In the genomic region with DNA sequence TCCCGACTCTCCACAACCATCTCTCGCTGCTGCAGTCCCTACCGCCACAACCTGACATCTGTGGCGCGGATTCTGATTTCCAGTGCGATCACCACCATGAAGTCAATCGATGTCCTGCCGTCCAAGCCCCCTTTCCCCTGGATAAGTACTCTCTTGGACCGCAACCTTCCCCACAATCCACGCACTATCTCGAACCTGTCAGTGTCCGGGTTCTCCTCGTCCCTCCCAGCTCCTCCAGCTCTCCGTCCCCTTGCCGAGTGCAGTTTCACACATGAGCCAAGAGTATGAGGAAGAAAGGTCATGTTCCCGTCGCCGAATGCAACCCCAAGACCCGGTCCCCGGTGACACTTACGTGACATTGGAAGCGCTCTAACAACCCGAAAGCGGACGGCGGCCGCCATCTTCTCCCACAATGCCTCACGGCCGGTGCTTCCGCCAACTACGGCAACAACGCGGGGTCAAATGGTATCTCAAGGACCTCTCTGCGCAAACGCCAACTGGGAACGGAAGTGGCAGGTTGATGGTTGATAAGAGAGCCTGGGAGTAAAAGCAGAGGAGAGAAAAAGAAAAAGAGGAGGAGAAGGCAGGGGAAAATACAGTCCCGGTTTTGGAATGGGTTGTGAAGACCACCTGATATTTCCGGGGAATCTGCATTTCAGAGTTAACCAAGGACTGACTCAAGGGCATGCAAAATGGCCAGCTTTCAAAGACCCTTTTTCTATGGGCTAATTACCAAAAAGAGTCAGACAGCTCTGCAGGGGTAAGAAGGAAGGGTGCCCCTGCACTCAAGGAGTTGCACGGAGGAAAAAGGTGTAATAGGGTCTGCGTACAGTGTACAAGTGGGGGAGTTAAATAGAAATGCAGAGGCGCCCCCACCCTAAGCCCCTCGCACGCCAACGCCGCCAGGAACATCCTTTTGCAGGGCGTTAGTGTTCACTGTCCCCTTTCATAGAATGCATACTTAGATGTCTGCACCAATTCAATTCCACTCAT, we compare ENCODE assay signal across 1 mouse cellular context.
A peak's percentile ranks its signal among the peaks of the same experiment; 100 is the strongest.
TF ChIP-seq lines count a peak whose summit lies in the region.

A gene (minus strand): TSS at position 425 of the 993 bp plus-strand sequence.

TF ChIP-seq in MEL, 35 proteins besides CTCF, POLR2A, EP300 and RAD21 (continued from another document):
- TF ChIP-seq MEF2A (IDR thresholded peaks at IDR 0.05; ENCODE audit: extremely low read depth, insufficient replicate concordance, low read depth, low read length, poor library complexity, severe bottlenecking) (no peak), GATA1 (IDR thresholded peaks at IDR 0.05; ENCODE audit: low read depth, low read length) (peak; percentile 88), ZNF384 (IDR thresholded peaks at IDR 0.05; ENCODE audit: low read depth, low read length) (0 out of 2 replicates have a peak, but pooled peaks have one; percentile 49), RCOR1 (IDR thresholded peaks at IDR 0.05; ENCODE audit: low read depth, low read length) (peak; percentile 58; the same call in 1 of the 2 replicates), TAL1 (IDR thresholded peaks at IDR 0.05; ENCODE audit: low read length) (no peak), E2F4 (IDR thresholded peaks at IDR 0.05; ENCODE audit: borderline replicate concordance, low read depth, low read length) (no peak), MAX (IDR thresholded peaks at IDR 0.05; ENCODE audit: low read length) (no peak), NRF1 (IDR thresholded peaks at IDR 0.05; ENCODE audit: insufficient read depth, low read depth, low read length, poor library complexity, severe bottlenecking) (peak; percentile 84), SIN3A (IDR thresholded peaks at IDR 0.05; ENCODE audit: low read length) (peak; percentile 96), ZMIZ1 (IDR thresholded peaks at IDR 0.05; ENCODE audit: low read depth, low read length) (peak; percentile 49; the same call in 1 of the 2 replicates), MAFK (IDR thresholded peaks at IDR 0.05; ENCODE audit: borderline replicate concordance, low read depth, low read length) (no peak), USF2 (IDR thresholded peaks at IDR 0.05; ENCODE audit: borderline replicate concordance in 1 of 2, insufficient read depth in 1 of 2, low read depth in 1 of 2, low read length in 2 of 2) (no peak), MYB (IDR thresholded peaks at IDR 0.05; ENCODE audit: low read depth, low read length) (peak; percentile 66), ZC3H11A (IDR thresholded peaks at IDR 0.05; ENCODE audit: low read depth, low read length) (no peak), POLR2AphosphoS5 (IDR thresholded peaks at IDR 0.05; ENCODE audit: borderline replicate concordance, low read depth, low read length) (no peak), MXI1 (IDR thresholded peaks at IDR 0.05; ENCODE audit: low read depth, low read length) (peak; percentile 85), CHD1 (IDR thresholded peaks at IDR 0.05; ENCODE audit: low read depth, low read length) (no peak)
